Mouse (Mus musculus) layer of hippocampus, adult 2 months (tissue): ENCODE results near the gene Snap29. TPM values are rescaled to one million over a fixed set of nuclear protein-coding genes. Genes with fewer than 3 reads are reported as not detected.

Source experiments
- DNase-seq, 2 experiments: peaks; one replicate each; pipeline ENCODE4 v3.0.0; 2022; ENCODE audit warnings: low spot score in 2 of 2
- H3K27ac ChIP-seq: fragments of 200-600 bp; 2 replicates; pipeline ENCODE4 v1.8.1; 2022
- H3K4me3 ChIP-seq: fragments of 200-600 bp; 2 replicates; pipeline ENCODE4 v1.8.1; 2022; ENCODE audit warnings: mild to moderate bottlenecking
- CTCF ChIP-seq: fragments of 200-600 bp; conservative IDR thresholded peaks from 2 replicates; pipeline ENCODE4 v1.8.1; 2022; ENCODE audit warnings: antibody characterized with exemption, mild to moderate bottlenecking, moderate library complexity
- long read RNA-seq, 2 experiments: library from polyadenylated mRNA; stranded (forward); transcript quantifications; one replicate each; pipeline ENCODE4 v2.0.0; 2021; ENCODE audit warnings: borderline mapping rate in 2 of 2
- total RNA-seq, 2 experiments: library from RNA; stranded (reverse); gene quantifications; 2 replicates each; pipeline ENCODE4 v1.2.3; 2021

The Snap29 gene
- 10 to 100 TPM; 19.4 to 20.6 TPM for total RNA-seq
- long read RNA-seq, experiment 1: 0 reads
- long read RNA-seq, experiment 2, transcript Snap29-201 (5 exons, 3,447 nt): major isoform, 5 of 6 reads
- long read RNA-seq, experiment 2, partial matches to known transcripts: 0 of 6 reads
- long read RNA-seq, experiment 2, other reads (novel, unspliced or antisense): 1 of 6 reads

DNA sequence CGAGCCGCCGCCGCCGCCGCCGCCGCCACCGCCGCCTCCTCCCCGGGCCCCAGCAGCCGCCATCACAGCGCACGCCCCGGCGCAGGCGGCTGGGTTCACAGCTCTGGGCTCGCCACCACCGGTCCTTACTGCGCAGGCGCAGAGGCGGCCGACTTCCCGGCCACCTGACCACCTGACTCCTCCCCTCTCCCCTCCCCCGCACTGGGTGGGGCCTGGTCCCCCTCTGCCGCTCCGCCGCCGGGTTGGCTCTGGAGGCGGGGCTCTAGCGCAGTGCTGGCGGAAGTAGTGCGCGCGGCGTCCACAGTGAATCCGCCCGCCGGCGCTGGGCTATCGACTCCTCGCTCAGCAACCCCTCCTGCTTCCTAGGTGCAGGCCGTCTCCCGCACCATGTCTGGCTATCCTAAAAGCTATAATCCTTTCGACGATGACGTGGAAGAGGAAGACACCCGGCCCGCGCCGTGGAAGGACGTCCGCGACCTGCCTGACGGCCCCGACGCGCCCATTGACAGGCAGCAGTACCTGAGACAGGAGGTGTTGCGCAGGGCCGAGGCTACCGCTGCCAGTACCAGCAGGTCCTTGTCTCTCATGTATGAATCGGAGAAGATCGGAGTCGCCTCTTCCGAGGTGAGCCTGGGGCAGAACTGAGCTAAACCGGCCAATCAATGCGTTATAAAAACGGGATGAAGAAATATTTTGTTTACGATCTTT, at the start of gene Snap29, which contains the start of gene Pi4ka:
TSS of gene Snap29 (plus strand) at position 251 of the 708 bp plus-strand sequence.
TSS of gene Pi4ka (minus strand) at position 579 of the 708 bp plus-strand sequence.
- peak; percentile 100 for DNase-seq
- TF ChIP-seq CTCF: no peak
- Histone ChIP-seq H3K4me3 (peak within 1 kb of the TSS; percentile 71), H3K27ac (peak within 1 kb of the TSS; percentile 96)

DNA sequence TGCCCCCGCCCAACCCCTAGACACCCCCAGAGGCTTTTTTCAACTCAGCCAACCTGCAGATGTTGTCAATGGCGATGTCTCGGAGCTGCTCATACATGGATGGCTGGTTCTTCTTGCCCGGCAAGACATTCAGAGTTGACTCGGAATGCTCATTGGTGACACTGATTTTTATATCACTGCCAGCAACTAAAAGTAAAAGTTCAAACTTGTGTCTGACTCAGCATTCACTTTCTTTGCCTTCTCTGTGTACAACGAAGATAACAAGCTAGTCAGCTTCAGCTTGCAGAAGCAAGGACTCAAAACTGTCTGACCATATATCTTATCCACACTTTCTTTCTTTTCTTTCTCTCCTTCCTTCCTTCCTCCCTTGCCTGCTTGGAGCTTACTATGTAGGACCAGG, 49.8 kb upstream of the Snap29 start:
- TF ChIP-seq CTCF: no peak
- H3K4me3 ChIP-seq: no peak overlapping the region
- DNase-seq: no peak
- no peak overlapping the region for H3K27ac ChIP-seq

DNA sequence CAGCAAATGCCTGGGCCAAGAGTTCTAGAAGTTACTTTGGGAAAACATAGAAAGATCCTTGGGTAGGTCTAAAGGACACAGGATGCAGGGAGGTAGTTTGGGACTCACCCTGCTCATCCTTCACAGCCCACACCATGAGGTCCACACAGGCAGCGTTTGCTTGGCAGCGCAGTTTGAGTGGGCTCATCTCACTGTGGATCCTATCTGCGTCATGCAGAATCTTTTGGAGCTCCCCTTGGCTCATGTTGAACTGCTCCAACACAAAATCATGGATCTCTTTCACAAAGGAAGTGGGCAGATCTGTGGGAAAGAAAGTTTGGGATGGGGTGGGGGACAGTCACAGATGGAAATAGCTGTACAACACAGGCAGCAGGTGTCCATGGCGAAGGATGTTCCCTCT, 47.0 kb upstream of the Snap29 start:
- no peak for DNase-seq
- no peak for TF ChIP-seq CTCF
- Histone ChIP-seq H3K27ac (no peak overlapping the region), H3K4me3 (no peak overlapping the region)

DNA sequence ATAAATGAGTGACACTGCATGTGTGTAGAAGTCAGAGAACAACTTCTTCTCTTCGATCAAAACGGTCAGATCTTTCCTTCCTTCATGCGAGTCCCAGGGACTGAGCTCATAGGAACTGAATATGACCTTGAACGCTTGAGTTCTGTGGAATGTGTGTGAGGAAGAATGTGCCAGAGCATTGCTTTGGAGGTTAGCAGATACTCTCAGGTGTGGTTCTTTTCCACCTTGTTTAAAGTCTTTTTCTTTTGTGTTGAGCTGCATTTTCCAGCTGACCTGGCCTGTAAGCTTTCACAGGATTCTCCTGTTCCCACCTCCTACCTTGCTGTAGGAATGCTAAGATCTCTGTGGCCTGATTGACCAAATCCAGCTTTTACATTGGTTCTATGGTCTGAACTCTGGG, 23.5 kb upstream of the Snap29 start:
- Histone ChIP-seq H3K4me3 (no peak overlapping the region), H3K27ac (no peak overlapping the region)
- TF ChIP-seq CTCF: no peak
- DNase-seq: no peak

DNA sequence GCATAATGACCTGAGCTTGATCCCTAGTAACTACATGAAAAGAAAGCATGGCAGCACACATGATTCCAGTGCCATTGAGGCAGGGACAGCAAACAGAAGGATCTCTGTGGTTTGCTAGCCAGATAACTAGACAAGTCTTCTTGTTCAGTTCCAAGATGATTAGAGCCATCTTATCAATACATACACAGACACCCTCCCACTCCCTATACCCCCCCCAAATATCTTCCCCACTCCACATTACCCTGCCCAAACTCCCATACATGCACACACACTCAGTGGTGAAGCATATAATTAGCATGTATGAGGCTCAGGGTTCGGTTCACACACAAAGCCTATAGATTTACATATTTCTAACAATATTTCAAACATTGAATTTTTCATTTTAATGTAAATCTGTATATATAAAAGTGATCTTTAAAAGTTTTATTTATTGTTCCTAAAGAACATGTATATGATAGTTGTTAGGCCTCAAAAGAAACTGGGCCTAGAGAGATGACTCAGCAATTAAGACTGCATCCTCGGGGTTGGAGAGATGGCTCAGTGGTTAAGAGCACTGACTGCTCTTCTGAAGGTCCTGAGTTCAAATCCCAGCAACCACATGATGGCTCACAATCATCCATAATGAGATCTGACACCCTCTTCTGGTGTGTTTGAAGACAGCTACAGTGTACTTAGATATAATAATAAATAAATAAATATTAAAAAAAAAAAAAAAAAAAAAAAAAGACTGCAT, 22.0 kb upstream of the Snap29 start:
- Histone ChIP-seq H3K4me3 (no peak overlapping the region), H3K27ac (no peak overlapping the region)
- DNase-seq: no peak
- TF ChIP-seq CTCF: no peak

DNA sequence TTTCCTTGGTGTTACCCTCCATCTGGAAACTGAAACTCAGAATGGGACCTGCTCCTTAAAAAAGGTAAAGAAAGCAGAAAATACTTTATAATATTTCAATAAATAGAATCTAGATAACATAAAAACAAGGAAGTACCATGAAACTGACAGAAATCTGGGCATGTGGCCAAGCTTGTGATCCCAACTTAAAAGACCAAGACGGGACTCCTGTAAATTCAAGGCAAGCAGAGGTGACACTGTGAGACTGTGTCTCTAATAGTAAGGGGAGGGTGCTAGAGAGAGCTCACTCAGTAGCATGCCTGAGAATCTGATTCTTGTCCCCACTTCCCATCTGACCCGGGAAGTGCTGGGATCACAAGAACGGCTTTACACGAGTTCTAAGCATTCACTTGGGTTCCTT, 13.0 kb upstream of the Snap29 start:
- Histone ChIP-seq H3K27ac (no peak overlapping the region), H3K4me3 (no peak overlapping the region)
- DNase-seq: no peak
- TF ChIP-seq CTCF: no peak

DNA sequence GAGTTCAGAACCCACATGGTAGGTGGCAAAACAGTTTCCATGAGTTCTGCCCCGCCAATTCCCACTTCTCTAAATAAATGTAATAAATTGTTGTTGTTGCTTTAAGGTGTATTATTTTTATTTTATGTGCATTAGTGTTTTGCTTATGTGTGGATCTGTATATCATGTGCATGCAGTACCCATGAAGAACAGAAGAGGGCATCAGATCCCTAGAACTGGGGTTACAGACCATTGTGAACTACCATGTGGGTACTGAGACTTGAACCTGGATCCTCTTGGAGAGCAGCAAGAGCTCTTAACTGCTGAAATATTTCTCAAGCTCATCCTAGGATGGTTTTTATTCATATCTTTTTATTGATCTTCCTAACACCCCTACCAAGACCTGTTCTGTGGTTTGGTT, 2.9 kb upstream of the Snap29 start:
- Histone ChIP-seq H3K27ac (no peak overlapping the region), H3K4me3 (no peak overlapping the region)
- TF ChIP-seq CTCF: peak; percentile 83
- no peak for DNase-seq

DNA sequence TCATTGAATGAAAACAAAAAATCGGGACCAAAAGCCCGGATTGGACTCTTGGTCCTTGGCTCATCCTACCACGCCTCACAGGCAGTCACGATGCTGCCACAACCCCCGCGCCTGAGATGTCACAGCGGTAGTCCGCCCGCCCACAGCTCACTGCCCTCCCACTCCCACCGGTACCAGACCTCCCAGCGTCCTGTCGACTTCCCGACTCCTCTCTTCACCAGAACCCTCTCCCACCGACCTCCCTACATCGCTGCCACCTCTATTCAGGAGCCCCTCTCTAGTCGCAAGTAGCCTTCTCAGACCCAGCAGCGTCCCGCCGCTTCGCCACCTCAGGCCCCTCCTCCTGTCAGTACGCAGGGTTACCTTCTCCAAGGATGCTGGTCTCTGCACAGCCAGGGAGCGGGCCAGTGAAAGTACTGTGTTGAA, 502 bp upstream of the Snap29 start:
- H3K27ac ChIP-seq: peak overlapping the region; percentile 96
- peak; percentile 78 to 85 for DNase-seq
- peak overlapping the region; percentile 71 for H3K4me3 ChIP-seq
- no peak for TF ChIP-seq CTCF

DNA sequence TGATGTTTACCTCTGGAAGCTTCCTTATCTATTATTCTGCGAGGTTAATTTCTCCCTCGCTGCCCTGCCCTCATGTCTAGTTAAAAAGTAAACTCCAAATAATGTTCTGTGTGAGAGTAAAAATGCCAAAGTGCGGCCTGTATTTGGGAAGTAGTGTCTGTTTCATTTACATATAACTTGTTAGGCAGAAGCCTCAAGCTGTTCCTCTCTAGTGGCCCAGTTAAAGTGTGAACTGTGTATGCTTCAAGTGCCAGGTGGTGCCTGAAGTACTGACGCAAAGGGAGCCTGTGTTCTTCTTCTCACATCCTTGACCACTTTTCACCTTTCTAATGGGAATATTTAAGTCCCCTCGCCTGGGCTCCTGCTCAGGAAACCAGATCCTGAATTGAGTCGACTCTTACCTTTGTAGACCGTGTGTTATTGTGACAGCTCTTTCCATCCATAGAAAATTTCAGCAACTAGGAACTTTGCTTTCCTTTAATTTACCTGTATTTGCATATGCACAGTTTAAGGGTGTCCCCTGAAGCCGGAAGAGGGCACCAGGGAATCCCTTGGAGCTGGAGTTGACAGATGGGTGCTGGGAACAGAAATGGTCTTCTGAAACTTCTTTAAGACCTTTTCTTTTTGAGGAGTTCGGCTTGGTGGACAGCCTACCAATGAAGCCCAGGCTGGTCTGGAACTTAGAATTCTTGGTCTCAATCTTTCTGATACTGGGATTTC, 886 bp downstream of the Snap29 start:
- peak overlapping the region; percentile 71 for H3K4me3 ChIP-seq
- H3K27ac ChIP-seq: peak overlapping the region; percentile 96
- no peak for TF ChIP-seq CTCF
- no peak for DNase-seq

DNA sequence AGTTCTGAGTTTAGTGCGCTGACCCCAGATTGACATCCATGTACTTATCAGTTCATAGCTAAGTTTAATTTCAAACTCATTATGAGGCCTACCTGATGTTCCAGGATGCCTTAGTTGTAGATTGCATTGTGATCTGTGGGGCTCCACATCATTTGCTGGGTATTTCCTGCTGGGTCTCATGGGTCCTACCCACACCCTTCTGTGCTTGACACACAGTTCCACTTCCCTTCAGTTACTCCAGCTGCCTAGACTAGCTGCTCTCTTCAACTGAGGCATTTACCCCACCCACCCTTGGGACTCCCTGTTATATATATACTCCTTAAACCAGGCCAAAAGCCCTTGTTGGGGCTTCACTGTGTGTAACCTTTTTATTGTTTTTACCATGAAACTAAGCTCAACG, 3.3 kb downstream of the Snap29 start:
- Histone ChIP-seq H3K27ac (no peak overlapping the region), H3K4me3 (no peak overlapping the region)
- no peak for DNase-seq
- TF ChIP-seq CTCF: no peak

DNA sequence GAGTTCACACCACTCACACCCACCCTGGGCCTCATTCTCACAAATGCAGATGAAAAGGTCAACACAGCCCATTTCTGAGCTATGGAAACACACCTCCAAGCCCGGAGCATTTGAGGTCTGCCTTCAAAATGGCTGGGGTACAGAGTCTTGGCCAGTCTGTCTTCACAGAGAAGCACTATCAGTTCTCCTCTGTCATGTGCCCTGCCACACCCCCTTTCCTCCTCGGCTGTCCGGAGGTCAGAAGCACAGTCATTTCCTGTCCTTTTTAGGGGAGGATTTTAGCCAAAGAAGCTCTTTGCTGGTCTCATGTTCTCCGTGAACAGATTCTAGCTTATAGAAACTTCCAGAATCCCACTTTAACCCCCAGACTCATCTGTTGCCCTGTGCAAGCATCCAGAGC, 4.4 kb downstream of the Snap29 start:
- H3K27ac ChIP-seq: no peak overlapping the region
- TF ChIP-seq CTCF: no peak
- DNase-seq: no peak
- H3K4me3 ChIP-seq: no peak overlapping the region

DNA sequence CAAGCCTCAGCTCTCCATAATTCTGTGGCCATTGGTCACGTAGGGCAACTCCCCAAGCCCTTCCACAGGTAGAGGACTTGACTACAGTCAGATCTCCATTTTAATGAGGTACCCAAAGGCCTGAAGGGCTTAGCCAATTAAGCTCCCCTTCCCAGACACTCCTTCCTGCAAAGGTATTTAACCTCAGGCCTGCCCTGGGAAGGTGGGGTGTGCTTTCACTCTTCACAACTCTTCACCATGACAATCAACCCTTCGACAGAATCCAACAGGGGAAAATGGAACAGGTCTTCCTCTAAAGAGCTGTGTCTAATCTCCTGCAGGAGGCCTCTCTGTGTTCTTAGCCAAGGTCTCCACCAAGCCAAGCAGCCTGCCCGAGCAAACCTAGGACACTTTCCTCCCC, 17.2 kb downstream of the Snap29 start:
- Histone ChIP-seq H3K4me3 (no peak overlapping the region), H3K27ac (no peak overlapping the region)
- DNase-seq: no peak
- no peak for TF ChIP-seq CTCF

DNA sequence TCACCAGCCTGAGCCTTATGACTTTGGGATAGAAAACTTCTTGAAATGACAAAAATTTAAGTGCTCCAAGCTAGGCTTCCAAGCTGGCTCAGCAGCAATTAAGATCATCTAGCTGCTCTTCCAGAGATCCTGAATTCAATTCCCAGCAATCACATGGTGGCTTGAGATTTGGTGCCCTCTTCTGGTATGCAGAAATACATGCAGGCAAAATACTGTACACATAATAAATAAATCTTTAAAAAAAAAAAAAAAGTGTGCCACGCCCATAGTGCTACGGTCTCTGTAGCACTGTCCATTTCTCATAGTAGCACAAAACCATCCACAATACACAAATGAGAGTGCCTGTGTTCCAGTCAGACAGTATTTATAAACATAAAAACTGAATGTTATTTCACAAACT, 26.8 kb downstream of the Snap29 start:
- DNase-seq: no peak
- TF ChIP-seq CTCF: peak; percentile 73
- Histone ChIP-seq H3K4me3 (no peak overlapping the region), H3K27ac (no peak overlapping the region)
